Mouse (Mus musculus) hindbrain, embryonic 14.5 days (tissue): ENCODE measurements around the gene Tex9. TPM values are rescaled to one million over a fixed set of nuclear protein-coding genes. Genes with fewer than 3 reads are reported as not detected.

Source experiments
- ATAC-seq: fragments of 200-750 bp; cut with Nextera tagmentation; 2 replicates; pipeline ENCODE4 v1.8.0; 2017; ENCODE audit warnings: moderate number of reproducible peaks, mild to moderate bottlenecking, moderate TSS enrichment, moderate library complexity; ENCODE audit not compliant: low FRiP score
- DNase-seq: peaks from one replicate; pipeline ENCODE4 v3.0.0-alpha.2; 2015; ENCODE audit warnings: low spot score
- H3K27ac ChIP-seq: fragments of 300-500 bp; sonication (generic); 2 replicates; pipeline ENCODE4 v1.5.1; 2014; ENCODE audit warnings: mild to moderate bottlenecking, moderate library complexity
- H3K27me3 ChIP-seq: fragments of 300-500 bp; sonication (generic); 2 replicates; pipeline ENCODE4 v1.6.1; 2014; ENCODE audit warnings: mild to moderate bottlenecking, low read length, mixed read lengths; ENCODE audit not compliant: control insufficient read depth, insufficient read depth
- H3K36me3 ChIP-seq: fragments of 300-500 bp; sonication (generic); replicated peaks from 2 replicates; pipeline ENCODE4 v1.6.1; 2014; ENCODE audit not compliant: control insufficient read depth, insufficient read depth
- H3K4me1 ChIP-seq: fragments of 300-500 bp; sonication (generic); replicated peaks from 2 replicates; pipeline ENCODE4 v1.6.1; 2014; ENCODE audit warnings: antibody characterized with exemption, low read length, mixed read lengths; ENCODE audit not compliant: control insufficient read depth, insufficient read depth
- H3K4me2 ChIP-seq: fragments of 300-500 bp; sonication (generic); replicated peaks from 2 replicates; pipeline ENCODE4 v1.6.1; 2014; ENCODE audit warnings: mild to moderate bottlenecking, moderate library complexity
- H3K4me3 ChIP-seq: fragments of 300-500 bp; sonication (generic); replicated peaks from 2 replicates; pipeline ENCODE4 v1.5.1; 2014; ENCODE audit warnings: mild to moderate bottlenecking, low read length
- H3K9ac ChIP-seq: fragments of 300-500 bp; sonication (generic); 2 replicates; pipeline ENCODE4 v1.6.1; 2014
- H3K9me3 ChIP-seq: fragments of 300-500 bp; sonication (generic); 2 replicates; pipeline ENCODE4 v1.6.1; 2016; ENCODE audit warnings: low read length; ENCODE audit not compliant: control insufficient read depth
- WGBS: fragments of 180-500 bp; shearing (Covaris S2); extraction: QIAGEN DNeasy Blood & Tissue Kit; methylation state at CpG from one replicate; pipeline ENCODE4 v1.1.7; 2014; 5-methylcytosine and 5-hydroxymethylcytosine counted together
- polyA plus RNA-seq: library from polyadenylated mRNA; unstranded; fragments of >200 nt; fragmentation: Nextera tagmentation; extraction: Ambion mirVana; gene quantifications from 2 replicates; pipeline ENCODE4 v1.2.1, GENCODE M21; 2014

Tex9 gene
- polyA plus RNA-seq, 1 experiment from 2014 or later: 35.9 TPM

DNA sequence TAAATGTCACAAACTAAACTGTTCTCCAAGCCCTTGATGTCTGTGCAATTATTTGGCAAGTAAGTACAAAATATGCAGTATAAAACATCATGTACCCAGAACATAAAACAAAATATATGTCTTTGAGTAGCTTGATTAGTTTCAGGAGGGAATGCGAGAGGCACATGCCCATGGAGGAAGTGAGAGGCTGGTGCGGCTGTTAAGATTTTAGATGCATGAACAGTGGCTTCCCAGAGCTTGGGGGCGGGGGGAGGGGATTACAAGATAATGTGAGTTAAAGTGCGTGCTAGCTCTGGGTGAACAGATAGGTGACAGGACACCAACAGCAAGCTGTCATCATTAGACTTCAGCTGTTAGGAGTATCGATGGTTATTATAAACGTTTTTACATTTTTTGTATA, 40.9 kb downstream of the Tex9 start:
- WGBS: 86% methylated on average over 6 of the region's 6 CpGs
- ATAC-seq: no peak

DNA sequence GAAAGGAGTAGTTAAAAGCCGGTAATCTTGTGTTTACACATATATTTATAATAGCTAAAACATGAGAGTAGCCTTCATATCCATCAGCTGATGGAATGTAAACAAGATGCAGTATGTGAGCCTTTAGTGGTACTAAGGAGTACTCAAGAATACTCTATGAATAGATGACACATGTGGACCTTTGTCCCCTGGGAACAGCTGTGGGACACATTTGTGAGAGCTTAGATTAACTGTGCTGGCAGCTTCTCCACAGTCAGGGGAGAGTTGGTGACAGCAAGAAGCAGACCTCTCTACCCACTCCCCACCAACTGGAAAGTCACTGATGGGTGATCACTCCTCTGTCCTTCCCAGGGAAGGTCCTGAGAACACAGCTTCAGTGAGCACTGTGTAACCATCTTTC, 41.6 kb downstream of the Tex9 start:
- no peaks in the 10 kb centered on the region for H3K27me3 ChIP-seq
- no peaks in the 10 kb centered on the region for H3K36me3 ChIP-seq
- no peak for ATAC-seq

More for the DNA sequence above, 40.9 kb downstream of the Tex9 start:
- DNase-seq: no peak
- Histone ChIP-seq H3K36me3 (no peaks in the 10 kb centered on the region), H3K27me3 (no peaks in the 10 kb centered on the region), H3K9ac (no peak overlapping the region), H3K4me3 (no peak overlapping the region), H3K9me3 (no peaks in the 10 kb centered on the region), H3K27ac (no peak overlapping the region), H3K4me2 (no peak overlapping the region), H3K4me1 (no peaks in the 10 kb centered on the region)

DNA sequence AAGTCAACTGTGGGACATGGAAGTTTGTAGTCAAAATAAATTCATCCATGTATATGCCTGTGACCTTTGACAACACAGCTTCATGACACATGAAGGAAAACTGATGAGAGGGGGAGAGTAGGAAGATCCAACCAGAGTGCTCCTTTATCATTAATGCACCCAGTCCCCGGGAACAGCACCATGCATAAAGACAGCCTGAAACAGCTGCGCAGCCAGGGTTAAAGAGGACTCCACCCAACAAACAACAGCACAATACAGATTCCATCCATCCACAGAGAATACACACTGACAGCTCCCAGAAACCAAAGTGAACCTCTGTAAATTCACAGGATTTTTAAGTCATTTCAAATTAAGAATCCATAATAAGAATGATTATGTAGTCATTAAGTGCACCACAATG, 42.2 kb downstream of the Tex9 start:
- DNase-seq (no peak), ATAC-seq (no peak)
- no peaks in the 10 kb centered on the region for H3K9me3 ChIP-seq
- no peaks in the 10 kb centered on the region for H3K36me3 ChIP-seq
- 74% methylated on average over 2 of the region's 2 CpGs for WGBS
- H3K4me2 ChIP-seq: no peak overlapping the region
- H3K4me1 ChIP-seq: no peaks in the 10 kb centered on the region
- no peak overlapping the region for H3K4me3 ChIP-seq
- no peaks in the 10 kb centered on the region for H3K27me3 ChIP-seq
- no peak overlapping the region for H3K9ac ChIP-seq
- H3K27ac ChIP-seq: no peak overlapping the region

More for the DNA sequence above, 41.6 kb downstream of the Tex9 start:
- no peak for DNase-seq
- no peaks in the 10 kb centered on the region for H3K9me3 ChIP-seq
- no peak overlapping the region for H3K4me3 ChIP-seq
- WGBS: 96% methylated on average over 1 of the region's 1 CpGs
- H3K9ac ChIP-seq: no peak overlapping the region
- no peak overlapping the region for H3K4me2 ChIP-seq
- H3K4me1 ChIP-seq: no peaks in the 10 kb centered on the region
- H3K27ac ChIP-seq: no peak overlapping the region

DNA sequence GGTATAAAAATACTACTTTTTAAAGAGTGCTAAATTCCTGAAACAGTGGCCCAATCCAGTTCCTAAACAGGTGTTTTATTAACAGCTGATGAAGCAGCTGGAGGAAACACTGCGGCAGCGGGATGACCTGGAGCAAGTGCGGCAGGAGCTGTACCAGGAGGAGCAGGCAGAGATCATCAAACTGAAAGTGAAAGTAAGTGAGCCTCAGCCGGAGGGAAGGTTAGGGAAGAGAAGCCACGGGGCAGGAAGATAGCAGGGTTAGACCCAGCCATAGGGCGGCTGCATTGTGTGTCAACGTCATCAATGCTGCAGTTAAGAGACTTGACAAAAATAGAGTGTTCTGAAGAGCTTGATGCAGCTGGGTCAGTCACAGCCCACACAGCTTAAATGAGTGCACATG, 42.6 kb downstream of the Tex9 start:
- Histone ChIP-seq H3K4me2 (no peak overlapping the region), H3K27ac (no peak overlapping the region), H3K9me3 (no peaks in the 10 kb centered on the region), H3K36me3 (no peaks in the 10 kb centered on the region), H3K4me3 (no peak overlapping the region), H3K4me1 (no peaks in the 10 kb centered on the region), H3K9ac (no peak overlapping the region), H3K27me3 (no peaks in the 10 kb centered on the region)
- ATAC-seq: no peak
- 92% methylated on average over 7 of the region's 7 CpGs for WGBS
- DNase-seq: no peak

DNA sequence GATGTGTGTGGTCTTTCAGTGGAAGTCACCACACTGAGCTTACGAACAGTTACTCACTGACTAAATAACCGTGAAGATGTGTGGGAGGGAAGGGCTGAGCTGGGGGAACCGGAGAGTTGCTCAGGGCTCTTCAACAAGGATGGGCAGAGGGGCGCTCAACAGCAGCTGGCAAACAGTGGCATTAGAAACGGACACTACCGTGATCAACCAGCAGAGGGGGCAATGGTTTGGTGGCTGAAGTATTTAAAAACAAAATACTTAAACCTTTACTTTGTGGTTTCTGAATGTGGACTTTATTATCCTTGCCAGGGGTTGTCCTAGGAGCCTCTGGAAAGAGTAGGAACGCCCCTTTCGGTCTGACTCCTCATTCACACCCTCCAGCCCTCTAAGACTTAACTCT, 44.0 kb downstream of the Tex9 start:
- H3K4me2 ChIP-seq: no peak overlapping the region
- H3K4me1 ChIP-seq: no peaks in the 10 kb centered on the region
- no peaks in the 10 kb centered on the region for H3K27me3 ChIP-seq
- no peaks in the 10 kb centered on the region for H3K36me3 ChIP-seq
- no peak overlapping the region for H3K27ac ChIP-seq
- no peak overlapping the region for H3K9ac ChIP-seq
- peak; percentile 56 for DNase-seq
- no peak overlapping the region for H3K4me3 ChIP-seq
- no peaks in the 10 kb centered on the region for H3K9me3 ChIP-seq
- 44% methylated on average over 8 of the region's 8 CpGs for whole genome bisulfite sequencing
- no peak for ATAC-seq

DNA sequence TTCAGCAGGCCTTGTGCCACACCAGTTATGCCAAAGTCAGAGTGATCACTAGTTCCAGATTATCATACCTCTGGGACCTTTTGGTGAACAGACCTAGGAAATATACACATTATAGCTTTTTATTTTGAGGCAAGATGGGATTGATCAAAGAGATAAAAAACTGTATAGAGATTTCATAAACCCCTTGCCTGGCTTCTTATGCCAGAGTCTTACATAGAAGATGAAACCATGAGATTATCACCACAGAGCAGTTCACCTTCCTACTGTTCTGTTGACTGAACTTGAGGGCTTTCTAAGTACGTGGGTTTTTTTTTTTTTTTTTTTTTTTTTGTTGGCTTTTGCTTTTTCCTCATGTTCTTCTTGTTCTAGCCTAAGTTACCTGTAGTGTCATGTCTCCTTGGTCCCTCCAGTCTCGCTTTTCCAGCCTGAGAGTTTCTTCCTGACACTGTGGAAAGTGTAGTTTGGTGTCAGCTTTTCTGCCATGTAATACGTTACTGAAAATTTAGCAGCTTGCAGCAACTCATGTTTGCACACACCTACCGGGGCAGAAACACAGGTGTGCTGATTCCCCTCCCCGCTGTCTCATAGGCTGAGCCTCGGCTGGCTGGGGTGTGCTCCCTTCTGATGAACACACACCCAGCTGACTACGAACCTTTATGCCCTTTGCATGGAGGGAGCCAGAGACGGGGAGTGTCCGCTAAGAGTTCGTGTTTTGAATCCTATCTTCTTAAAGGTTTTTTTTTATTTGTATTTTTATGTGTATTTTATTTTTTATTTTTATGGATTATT, 49.9 kb downstream of the Tex9 start:
- H3K4me2 ChIP-seq: no peak overlapping the region
- H3K9me3 ChIP-seq: no peaks in the 10 kb centered on the region
- peaks cover 4% of the 10 kb centered on the region; the same call in 1 of the 2 replicates for H3K4me1 ChIP-seq
- WGBS: 97% methylated on average over 10 of the region's 10 CpGs
- no peaks in the 10 kb centered on the region for H3K36me3 ChIP-seq
- H3K27me3 ChIP-seq: no peaks in the 10 kb centered on the region
- ATAC-seq: no peak
- no peak overlapping the region for H3K27ac ChIP-seq
- H3K4me3 ChIP-seq: no peak overlapping the region
- no peak overlapping the region for H3K9ac ChIP-seq
- DNase-seq: no peak

DNA sequence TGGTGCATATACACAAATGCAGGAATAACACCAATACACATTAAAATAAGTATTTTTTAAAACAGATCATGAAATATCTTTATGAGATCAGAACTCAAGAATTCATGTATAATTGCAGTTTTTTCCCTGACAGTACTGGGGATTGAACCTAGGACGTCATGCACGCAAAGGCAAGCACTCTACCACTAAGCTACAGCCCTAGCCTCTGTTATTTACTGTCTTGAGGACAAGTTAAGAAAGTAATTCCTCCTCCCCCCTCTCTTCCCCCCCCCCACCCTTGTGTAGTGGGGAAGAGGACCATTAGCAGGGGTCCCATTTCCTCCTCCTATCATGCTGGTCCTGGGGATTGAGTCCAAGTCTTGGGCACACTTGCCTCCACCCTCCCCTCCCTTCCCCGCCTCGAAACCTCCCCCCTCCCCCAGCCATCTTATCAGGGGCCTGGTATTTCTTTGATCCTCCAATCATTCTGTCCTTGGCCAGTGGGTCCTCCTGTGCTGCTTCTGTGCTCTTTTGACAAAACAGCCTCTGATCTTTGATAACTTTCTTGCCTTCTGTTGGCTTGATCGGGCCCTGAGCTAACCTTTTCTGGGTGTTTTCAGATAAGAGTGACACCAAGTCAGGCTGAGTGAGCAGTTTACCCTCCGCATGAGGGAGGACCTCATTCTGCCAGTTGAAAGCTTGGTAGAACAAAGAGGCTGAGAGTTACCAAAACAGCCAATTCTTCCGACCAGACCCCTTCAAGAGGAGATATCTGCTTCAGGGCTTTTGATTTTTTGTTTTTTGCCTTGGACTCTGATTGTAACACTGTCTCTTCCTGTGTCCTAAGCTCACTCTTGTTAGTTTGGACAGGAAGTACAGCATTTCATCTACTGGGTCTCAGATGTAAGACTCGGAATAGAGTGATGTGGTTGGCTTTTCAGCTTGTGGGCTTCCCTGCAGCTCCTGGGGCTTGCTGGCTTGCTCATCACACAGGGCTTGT, 50.8 kb downstream of the Tex9 start:
- Histone ChIP-seq H3K4me1 (peaks cover 4% of the 10 kb centered on the region; the same call in 1 of the 2 replicates), H3K9me3 (no peaks in the 10 kb centered on the region), H3K9ac (no peak overlapping the region), H3K27me3 (no peaks in the 10 kb centered on the region), H3K27ac (no peak overlapping the region), H3K36me3 (no peaks in the 10 kb centered on the region), H3K4me2 (no peak overlapping the region), H3K4me3 (no peak overlapping the region)
- DNase-seq (no peak), ATAC-seq (no peak)
- WGBS: 84% methylated on average over 8 of the region's 8 CpGs

DNA sequence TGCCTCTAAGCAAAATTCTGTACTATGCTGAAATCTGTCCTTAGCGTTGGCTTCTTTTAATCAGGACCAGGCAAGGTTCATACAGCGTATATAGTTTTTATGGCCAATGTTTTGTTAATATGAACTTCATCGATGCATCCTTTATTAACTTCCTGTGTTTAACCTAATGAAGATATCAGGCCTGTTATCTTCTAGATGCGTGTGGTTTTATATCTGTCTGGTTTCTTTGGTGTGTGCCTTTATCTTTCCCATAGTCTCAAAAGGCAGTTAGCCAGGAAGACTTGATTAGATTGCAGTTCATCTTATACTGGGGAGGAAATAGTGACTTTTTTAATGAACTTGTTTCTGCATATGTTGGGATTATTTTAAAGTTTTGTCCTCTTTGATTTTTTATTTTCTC, 51.7 kb downstream of the Tex9 start:
- ATAC-seq: no peak
- WGBS: 97% methylated on average over 4 of the region's 4 CpGs

DNA sequence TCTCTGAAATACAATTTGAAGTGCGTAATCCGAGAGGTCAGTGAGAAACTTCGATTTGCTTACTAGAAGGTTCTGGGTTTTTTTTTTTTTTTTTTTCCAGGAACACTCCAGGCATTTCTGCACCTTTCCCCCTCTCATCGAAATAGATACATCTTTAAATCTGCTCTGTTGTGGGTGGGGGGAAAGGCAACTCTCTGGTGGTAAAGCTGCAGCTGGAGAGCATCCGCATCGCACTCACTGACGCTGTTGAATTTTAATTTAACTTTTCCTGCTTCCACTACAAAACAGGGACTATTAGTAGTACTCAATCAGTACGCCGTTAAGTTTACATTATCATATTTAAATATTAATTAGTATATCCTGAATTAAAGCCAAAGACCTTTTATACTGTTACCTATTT, 53.3 kb downstream of the Tex9 start:
- no peak for ATAC-seq
- peak overlapping the region; percentile 64 for H3K4me3 ChIP-seq
- peak overlapping the region; percentile 94 for H3K4me2 ChIP-seq
- no peak for DNase-seq
- 2% methylated on average over 9 of the region's 9 CpGs for WGBS
- peak overlapping the region; percentile 59 for H3K9ac ChIP-seq
- H3K36me3 ChIP-seq: no peaks in the 10 kb centered on the region
- no peak overlapping the region for H3K27ac ChIP-seq
- H3K27me3 ChIP-seq: no peaks in the 10 kb centered on the region
- H3K9me3 ChIP-seq: no peaks in the 10 kb centered on the region
- peaks cover 4% of the 10 kb centered on the region; the same call in 1 of the 2 replicates for H3K4me1 ChIP-seq

More for the DNA sequence above, 51.7 kb downstream of the Tex9 start:
- Histone ChIP-seq H3K4me3 (no peak overlapping the region), H3K27ac (no peak overlapping the region), H3K4me2 (no peak overlapping the region), H3K36me3 (no peaks in the 10 kb centered on the region), H3K9ac (no peak overlapping the region), H3K4me1 (peaks cover 4% of the 10 kb centered on the region; the same call in 1 of the 2 replicates), H3K9me3 (no peaks in the 10 kb centered on the region), H3K27me3 (no peaks in the 10 kb centered on the region)
- DNase-seq: no peak
